Mouse (Mus musculus) testis, adult 2 months (tissue): ENCODE measurements around the gene Cpne5. TPM values are rescaled to one million over a fixed set of nuclear protein-coding genes. Genes with fewer than 3 reads are reported as not detected.
A peak's percentile ranks its signal among the peaks of the same experiment; 100 is the strongest.

ENCODE experiments used
- H3K27ac ChIP-seq: fragments of 200-500 bp; 2 replicates; pipeline ENCODE4 v1.5.1; 2012; ENCODE audit warnings: low read depth, low read length; ENCODE audit not compliant: control insufficient read depth, insufficient read depth
- H3K27me3 ChIP-seq: fragments of 200-500 bp; 2 replicates; pipeline ENCODE4 v1.6.1; 2012; ENCODE audit warnings: mild to moderate bottlenecking, low read length, moderate library complexity; ENCODE audit not compliant: control insufficient read depth, insufficient read depth
- H3K36me3 ChIP-seq: fragments of 200-500 bp; 2 replicates; pipeline ENCODE4 v1.6.1; 2012; ENCODE audit warnings: mild to moderate bottlenecking, low read length; ENCODE audit not compliant: control insufficient read depth, insufficient read depth
- H3K4me1 ChIP-seq: fragments of 200-500 bp; 2 replicates; pipeline ENCODE4 v1.6.1; 2012; ENCODE audit warnings: low read length; ENCODE audit not compliant: control insufficient read depth, insufficient read depth
- H3K4me3 ChIP-seq: fragments of 200-500 bp; 2 replicates; pipeline ENCODE4 v1.5.1; 2012; ENCODE audit warnings: low read depth, mild to moderate bottlenecking, low read length, moderate library complexity, mixed read lengths; ENCODE audit not compliant: control insufficient read depth
- CTCF ChIP-seq: fragments of 200-500 bp; IDR thresholded peaks from 2 replicates; pipeline ENCODE4 v1.5.1; 2012; ENCODE audit warnings: low read depth, mild to moderate bottlenecking, inconsistent platforms, low read length, moderate library complexity; ENCODE audit not compliant: control insufficient read depth, insufficient read depth, insufficient replicate concordance
- POLR2A ChIP-seq: fragments of 200-500 bp; IDR thresholded peaks from 2 replicates; pipeline ENCODE4 v1.6.1; 2012; ENCODE audit warnings: low read depth, mild to moderate bottlenecking, inconsistent platforms, low read length, moderate library complexity; ENCODE audit not compliant: control insufficient read depth
- polyA plus RNA-seq: library from polyadenylated mRNA; depleted of rRNA; stranded (reverse); fragments of >200 nt; gene quantifications from 2 replicates; pipeline ENCODE4 v1.2.3, GENCODE M21; 2012

Cpne5 gene
- polyA plus RNA-seq, 1 experiment: 49.1 TPM

DNA sequence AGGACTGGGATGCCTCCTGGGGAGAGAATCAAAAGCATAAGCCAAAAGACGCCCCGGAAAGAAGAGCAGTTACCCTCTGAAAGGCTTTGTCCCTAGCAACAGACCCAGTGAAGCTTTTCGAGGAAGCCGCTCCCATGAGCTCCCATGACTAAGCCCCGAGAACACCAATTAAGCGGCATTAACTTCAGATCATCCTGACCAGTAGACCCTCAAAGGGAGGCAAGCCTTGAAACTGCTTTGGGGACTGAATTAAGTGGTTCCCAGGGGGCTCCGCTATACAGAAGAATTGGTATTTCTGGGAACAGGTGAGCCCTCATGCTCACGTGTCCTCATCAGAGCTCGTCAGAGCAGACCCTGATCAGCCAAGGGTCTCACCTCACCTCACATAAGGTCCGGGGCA is 23.3 kb downstream of the Cpne5 start:
- Histone ChIP-seq H3K4me3 (no peak overlapping the region), H3K4me1 (no peaks in the 10 kb centered on the region), H3K36me3 (no peaks in the 10 kb centered on the region), H3K27me3 (no peaks in the 10 kb centered on the region), H3K27ac (no peak overlapping the region)
- no peak for TF ChIP-seq CTCF
- TF ChIP-seq POLR2A: no peak

DNA sequence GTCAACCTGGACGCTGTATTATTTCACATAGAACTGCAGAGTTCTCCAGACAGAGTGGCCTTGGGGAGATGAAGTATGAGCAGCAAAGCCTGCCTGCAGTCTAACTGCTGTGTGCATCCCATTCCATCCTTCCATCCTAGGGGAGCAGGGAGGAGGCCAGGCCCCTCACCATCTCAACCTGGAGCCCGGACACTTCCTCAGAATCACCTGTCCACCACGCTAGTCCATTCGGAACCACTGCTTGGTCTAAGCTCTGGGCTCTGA is 23.8 kb downstream of the Cpne5 start:
- Histone ChIP-seq H3K36me3 (no peaks in the 10 kb centered on the region), H3K4me1 (no peaks in the 10 kb centered on the region), H3K4me3 (no peak overlapping the region), H3K27ac (no peak overlapping the region), H3K27me3 (no peaks in the 10 kb centered on the region)
- TF ChIP-seq POLR2A: no peak
- no peak for TF ChIP-seq CTCF

DNA sequence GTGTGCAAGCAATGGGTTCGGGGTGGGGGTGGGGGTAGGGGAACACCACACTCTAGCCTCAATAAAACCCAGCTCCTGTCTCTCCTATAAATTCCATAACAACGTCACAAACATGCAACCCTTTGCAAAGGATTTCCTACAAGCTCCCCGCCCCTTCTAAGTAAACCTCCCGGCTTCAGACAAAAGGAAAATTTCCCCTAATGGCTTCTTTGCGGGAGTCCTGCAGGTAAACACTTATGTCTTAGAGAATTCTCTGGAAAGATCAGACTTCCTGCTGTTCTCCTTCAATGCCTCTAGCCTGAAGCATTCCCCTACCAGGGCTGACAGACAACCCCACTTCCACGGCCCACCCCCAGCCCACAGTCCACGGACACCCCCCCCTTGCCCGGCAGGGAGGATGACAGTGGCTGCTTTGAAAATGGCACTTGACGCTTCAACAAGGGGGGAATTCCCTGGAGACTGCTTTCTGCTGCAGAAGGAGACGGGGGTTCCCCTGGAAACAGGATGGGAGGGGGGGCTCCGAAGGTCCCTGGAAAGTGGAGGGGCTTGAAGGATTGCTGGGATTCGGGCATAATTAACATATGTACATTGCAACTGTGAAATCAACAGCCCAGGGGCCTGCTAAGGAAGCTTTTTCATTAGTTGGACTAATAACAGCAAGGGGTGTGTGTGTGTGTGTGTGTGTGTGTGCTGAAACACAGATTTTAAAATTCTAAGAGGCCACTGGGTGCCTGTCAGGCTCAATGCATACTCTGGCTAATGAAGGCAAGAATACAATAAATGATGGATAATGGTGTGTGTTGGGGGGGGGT is 24.4 kb downstream of the Cpne5 start:
- H3K27ac ChIP-seq: no peak overlapping the region
- no peak for TF ChIP-seq CTCF
- no peak for TF ChIP-seq POLR2A
- no peaks in the 10 kb centered on the region for H3K4me1 ChIP-seq
- H3K27me3 ChIP-seq: no peaks in the 10 kb centered on the region
- no peak overlapping the region for H3K4me3 ChIP-seq
- H3K36me3 ChIP-seq: no peaks in the 10 kb centered on the region

DNA sequence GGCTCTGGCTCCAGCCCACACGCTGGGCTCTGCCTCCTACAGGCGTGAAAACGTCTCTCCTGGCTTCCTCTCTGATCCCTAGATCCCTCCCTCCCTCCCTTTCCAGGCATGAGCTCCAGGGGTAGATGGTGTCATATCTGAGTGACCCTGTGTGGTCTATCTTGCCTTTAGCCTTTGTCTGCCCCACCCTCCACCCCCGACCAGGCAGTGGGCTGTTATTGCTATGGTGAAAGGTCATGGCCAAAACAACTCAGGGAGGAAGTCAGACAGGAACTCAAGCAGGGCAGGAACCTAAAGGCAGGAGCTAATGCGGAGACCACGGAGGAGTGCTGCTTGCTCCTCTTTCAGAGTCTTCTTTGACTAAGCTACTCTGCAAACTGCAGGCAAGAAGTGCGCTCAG is 26.1 kb downstream of the Cpne5 start:
- Histone ChIP-seq H3K4me3 (no peak overlapping the region), H3K27me3 (no peaks in the 10 kb centered on the region), H3K36me3 (no peaks in the 10 kb centered on the region), H3K4me1 (no peaks in the 10 kb centered on the region), H3K27ac (no peak overlapping the region)
- TF ChIP-seq POLR2A (no peak), CTCF (no peak)

DNA sequence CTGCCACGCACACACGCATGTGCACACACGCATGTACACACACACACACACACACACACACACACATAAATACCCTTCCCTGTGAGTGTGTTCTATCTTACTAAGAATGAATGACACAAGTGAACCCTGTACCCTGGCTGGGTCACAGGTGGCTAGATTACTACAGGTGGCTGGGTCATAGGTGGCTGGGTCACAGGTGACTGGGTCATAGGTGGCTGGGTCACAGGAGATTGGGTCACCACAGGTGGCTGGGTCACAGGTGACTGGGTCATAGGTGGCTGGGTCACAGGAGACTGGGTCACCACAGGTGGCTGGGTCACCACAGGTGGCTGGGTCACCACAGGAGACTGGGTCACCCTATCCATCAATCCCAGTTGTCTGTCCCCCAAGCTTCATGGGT is 27.9 kb downstream of the Cpne5 start:
- TF ChIP-seq CTCF (no peak), POLR2A (no peak; the same call in 1 of the 2 replicates)
- Histone ChIP-seq H3K27me3 (no peaks in the 10 kb centered on the region), H3K4me3 (peak overlapping the region; percentile 59), H3K27ac (no peak overlapping the region), H3K4me1 (no peaks in the 10 kb centered on the region), H3K36me3 (no peaks in the 10 kb centered on the region)

DNA sequence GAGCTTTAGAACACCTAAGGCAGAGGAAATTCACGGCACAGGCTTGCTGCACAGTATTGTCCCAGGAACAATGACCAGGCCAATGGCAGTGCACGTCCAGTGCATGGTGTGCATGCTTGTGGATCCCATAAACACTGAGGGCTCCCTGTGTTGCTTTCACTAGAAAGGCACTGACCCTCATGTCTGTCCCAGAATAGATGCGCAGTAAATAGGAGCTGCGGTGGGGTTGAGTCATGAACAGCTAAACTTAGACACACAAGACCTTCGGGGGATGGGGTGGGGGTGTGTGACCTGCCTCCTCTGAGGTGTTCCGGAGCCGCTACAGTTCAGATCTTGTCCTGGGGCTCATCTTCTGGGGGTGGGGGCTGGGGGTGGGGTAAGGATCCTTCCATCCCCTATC is 31.9 kb downstream of the Cpne5 start:
- no peaks in the 10 kb centered on the region for H3K36me3 ChIP-seq
- no peak overlapping the region for H3K27ac ChIP-seq
- no peaks in the 10 kb centered on the region for H3K27me3 ChIP-seq
- TF ChIP-seq POLR2A: no peak
- H3K4me3 ChIP-seq: no peak overlapping the region
- no peaks in the 10 kb centered on the region for H3K4me1 ChIP-seq

DNA sequence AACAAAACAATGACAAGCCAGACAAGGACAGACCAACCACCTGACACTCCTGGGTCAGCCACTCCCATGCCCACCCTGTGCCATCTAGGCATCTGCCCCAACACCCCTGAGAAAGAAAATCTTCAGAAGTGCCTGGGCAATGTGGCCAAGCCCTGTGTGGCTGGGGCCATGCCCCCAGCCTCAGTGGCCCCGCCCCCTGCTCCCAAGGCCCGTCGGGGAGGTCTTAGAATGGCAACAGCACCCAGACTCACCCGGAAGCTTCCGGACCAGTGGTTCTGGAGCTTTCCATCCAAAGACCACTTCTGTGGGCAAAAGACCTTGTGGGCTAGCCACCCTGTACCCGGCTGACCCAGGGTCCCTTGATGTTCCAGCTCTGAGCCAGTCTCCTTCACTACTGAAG is 35.4 kb downstream of the Cpne5 start:
- H3K27me3 ChIP-seq: no peaks in the 10 kb centered on the region
- H3K36me3 ChIP-seq: no peaks in the 10 kb centered on the region
- no peak overlapping the region for H3K4me3 ChIP-seq
- TF ChIP-seq POLR2A: no peak
- TF ChIP-seq CTCF: no peak
- no peak overlapping the region for H3K27ac ChIP-seq
- no peaks in the 10 kb centered on the region for H3K4me1 ChIP-seq

DNA sequence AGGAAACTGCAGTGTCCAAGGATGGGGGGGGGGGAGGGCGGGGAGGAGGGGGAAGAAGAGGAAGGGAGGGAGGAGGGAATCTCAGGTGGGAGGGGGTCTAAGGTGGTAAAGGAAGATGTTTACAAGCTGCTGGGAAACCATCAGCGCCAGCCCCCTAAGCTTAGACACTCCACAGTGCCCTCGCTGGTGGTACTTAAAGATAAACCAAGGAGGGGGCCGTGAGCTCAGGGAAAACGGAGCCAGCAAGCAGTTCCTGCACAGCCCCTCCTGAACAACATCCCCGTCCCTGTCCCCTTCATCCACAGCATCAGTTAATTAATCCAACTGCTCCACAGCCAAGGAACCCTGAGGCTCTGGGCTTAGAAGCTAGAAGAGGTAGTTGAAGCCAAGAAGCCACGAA is 38.1 kb downstream of the Cpne5 start:
- H3K4me3 ChIP-seq: no peak overlapping the region
- TF ChIP-seq CTCF (no peak), POLR2A (no peak)
- no peak overlapping the region for H3K27ac ChIP-seq
- H3K36me3 ChIP-seq: no peaks in the 10 kb centered on the region
- H3K4me1 ChIP-seq: no peaks in the 10 kb centered on the region
- no peaks in the 10 kb centered on the region for H3K27me3 ChIP-seq
